Mouse (Mus musculus): ENCODE measurements at regions not wholly inside any gene's neighbourhood (a gene's known extent, or its start where the extent isn't known, plus 50 kb on each side); places are given as distances from the start of the nearest gene placed in this dataset.
"Not testable (repeated sequence)": the region's sequence is repeated elsewhere in the genome, so short reads cannot be mapped to it uniquely, and the experiment has no call there.

DNA sequence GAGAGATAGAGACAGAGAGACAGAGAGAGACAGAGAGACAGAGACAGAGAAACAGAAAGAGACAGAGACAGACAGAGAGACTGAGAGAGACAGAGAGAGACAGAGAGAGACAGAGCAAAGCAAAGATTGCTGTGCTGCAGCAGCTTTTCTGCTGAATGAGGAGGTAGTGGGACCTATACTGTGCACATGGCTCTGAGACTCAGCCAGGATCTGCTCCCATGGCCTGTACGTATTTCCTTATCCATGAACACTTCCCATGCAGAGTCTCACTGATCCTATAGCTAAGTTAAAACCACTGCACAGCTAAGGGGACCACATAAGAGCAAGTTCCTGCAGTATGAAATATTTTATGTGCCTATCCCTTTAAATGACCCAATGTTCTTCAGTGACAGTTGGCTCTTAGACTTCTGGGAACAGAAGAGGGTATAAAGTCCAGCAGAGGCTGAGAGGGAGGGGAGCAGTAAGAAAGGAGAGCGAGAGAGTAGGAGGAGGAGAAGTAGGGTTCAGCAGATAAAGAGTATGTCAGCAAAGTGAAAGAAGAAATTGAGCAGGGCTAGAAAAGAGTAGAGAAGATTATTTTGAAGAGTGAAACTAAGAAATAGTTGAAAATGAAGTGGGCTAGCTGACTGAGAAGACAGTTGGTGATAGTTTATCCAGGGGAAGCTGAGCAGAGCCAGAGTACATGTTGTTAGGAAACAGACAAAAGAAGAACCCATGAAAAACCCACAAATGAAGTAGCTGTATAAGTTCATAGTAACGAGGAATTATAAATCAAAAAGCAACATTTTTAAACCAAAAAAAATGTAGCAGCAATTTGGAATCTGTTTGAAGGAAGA, 61.4 kb upstream of the Ptger2 start:
- not testable (repeated sequence) for H3K4me3 ChIP-seq (ENCODE audit: low read depth, low read length); H3K9ac ChIP-seq (ENCODE audit: low read depth, low read length); H3K4me1 ChIP-seq (replicated peaks; ENCODE audit: control insufficient read depth, insufficient read depth, low read length); H3K9me3 ChIP-seq (ENCODE audit: control insufficient read depth); H3K27me3 ChIP-seq (replicated peaks; ENCODE audit: control insufficient read depth, insufficient read depth, low read length); H3K27ac ChIP-seq (ENCODE audit: low read depth, low read length); H3K36me3 ChIP-seq (ENCODE audit: control insufficient read depth, insufficient read depth); H3K4me2 ChIP-seq (replicated peaks; ENCODE audit: low read depth)
- ATAC-seq, result peak; percentile 97
- 36% methylated on average over 3 of the region's 3 CpGs for WGBS

DNA sequence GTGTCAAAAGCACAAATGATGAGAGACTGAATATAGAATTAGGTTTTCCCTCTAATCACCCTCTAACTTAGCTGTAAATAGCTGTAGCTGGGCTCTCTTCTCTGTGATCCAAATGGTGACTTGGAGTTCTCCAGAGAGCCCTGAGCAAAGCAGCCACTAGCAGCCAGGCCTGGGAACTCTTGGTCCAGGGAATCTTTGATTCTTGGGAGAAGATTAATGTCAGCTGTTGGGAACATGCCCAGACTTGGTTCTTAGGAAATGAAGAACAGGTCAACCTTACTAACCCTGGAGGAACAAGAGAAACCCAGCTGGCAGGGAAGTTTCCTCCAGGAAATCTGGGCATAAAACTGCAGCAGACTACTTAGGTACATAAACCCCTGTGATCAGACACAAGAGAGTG, 62.6 kb upstream of the Ptgdr start:
- H3K9ac ChIP-seq (ENCODE audit: low read depth, low read length); H3K4me2 ChIP-seq (replicated peaks; ENCODE audit: low read depth); ATAC-seq; H3K27ac ChIP-seq (ENCODE audit: low read depth, low read length); H3K4me3 ChIP-seq (ENCODE audit: low read depth, low read length); H3K9me3 ChIP-seq (ENCODE audit: control insufficient read depth); H3K36me3 ChIP-seq (ENCODE audit: control insufficient read depth, insufficient read depth); H3K27me3 ChIP-seq (replicated peaks; ENCODE audit: control insufficient read depth, insufficient read depth, low read length); H3K4me1 ChIP-seq (replicated peaks; ENCODE audit: control insufficient read depth, insufficient read depth, low read length): not testable (repeated sequence)

DNA sequence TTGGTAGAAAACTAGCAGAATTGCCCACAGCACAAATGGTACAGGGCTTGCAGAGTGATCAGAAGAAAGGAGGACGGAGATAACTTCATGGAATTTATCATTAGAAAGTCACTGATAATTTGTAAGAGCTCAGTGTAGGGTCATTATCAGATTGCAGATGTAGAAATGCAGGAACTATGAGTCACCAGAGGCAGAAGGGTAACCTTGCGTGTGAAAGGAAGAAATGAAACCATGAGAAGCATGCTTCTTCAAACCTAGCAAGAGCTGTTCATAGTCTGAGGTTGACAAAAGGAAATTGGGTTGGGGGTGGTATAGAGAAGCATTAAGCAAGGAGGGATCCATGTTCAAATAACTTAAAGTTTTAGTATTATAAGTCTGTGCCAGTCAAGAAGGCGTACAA, 60.2 kb upstream of the Ptgdr start:
- H3K9ac ChIP-seq (ENCODE audit: low read depth, low read length), result no peak overlapping the region
- H3K4me2 ChIP-seq (replicated peaks; ENCODE audit: low read depth), result no peak overlapping the region
- no peak overlapping the region for H3K27ac ChIP-seq (ENCODE audit: low read depth, low read length)
- H3K4me3 ChIP-seq (ENCODE audit: low read depth, low read length), result no peak overlapping the region
- no peaks in the 10 kb centered on the region for H3K4me1 ChIP-seq (replicated peaks; ENCODE audit: control insufficient read depth, insufficient read depth, low read length)
- H3K27me3 ChIP-seq (replicated peaks; ENCODE audit: control insufficient read depth, insufficient read depth, low read length), result no peaks in the 10 kb centered on the region
- no peaks in the 10 kb centered on the region for H3K9me3 ChIP-seq (ENCODE audit: control insufficient read depth)
- WGBS, result 48% methylated on average over 3 of the region's 3 CpGs
- TF ChIP-seq CTCF (IDR thresholded peaks at IDR 0.05; ENCODE audit: low read depth), result no peak
- no peak for ATAC-seq
- H3K36me3 ChIP-seq (ENCODE audit: control insufficient read depth, insufficient read depth), result no peaks in the 10 kb centered on the region

DNA sequence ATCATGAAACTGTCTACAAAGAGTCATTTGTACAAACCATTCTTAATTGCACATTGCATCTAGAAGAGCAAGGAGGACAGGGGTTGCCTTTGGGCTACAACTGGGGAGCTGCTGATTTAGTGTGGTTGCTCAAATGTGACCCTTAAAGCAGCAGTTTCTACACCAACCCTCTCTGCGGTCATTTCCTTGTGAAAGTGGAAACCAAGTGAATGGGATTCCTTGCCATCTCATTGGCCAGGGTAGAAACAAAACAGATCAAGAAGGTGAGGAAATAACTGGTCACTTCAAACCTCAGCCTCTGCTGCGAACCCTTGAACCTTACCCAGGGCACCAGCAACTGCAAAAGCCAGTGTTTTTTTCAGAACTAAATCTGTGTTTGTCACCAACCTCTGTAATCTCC, 56.5 kb upstream of the Ptgdr start:
- no peak overlapping the region for H3K4me3 ChIP-seq (ENCODE audit: low read depth, low read length)

DNA sequence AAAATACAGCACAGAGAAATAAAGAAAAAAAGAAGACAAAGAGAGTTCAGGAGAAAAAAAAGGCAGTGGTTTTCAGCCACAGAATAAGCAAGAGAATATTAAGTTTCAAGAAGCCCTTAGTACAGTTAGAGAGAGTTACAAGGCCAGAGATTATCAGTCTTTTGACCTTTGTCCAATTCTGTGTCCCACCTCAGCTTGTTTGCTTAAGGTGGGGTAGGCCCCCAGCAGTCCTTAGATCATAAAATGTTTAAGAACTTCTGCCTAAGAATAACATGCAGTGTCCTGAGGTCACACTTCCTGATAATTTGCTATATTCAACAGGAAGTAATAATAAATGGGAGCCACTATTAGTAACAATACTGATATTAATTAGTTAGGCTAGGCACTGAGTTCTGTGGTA, 53.6 kb upstream of the Ptgdr start:
- Histone ChIP-seq H3K27ac (ENCODE audit: low read depth, low read length) (no peak overlapping the region), H3K4me1 (replicated peaks; ENCODE audit: control insufficient read depth, insufficient read depth, low read length) (no peaks in the 10 kb centered on the region; the same call in 1 of the 2 replicates), H3K9ac (ENCODE audit: low read depth, low read length) (no peak overlapping the region), H3K27me3 (replicated peaks; ENCODE audit: control insufficient read depth, insufficient read depth, low read length) (no peaks in the 10 kb centered on the region), H3K36me3 (ENCODE audit: control insufficient read depth, insufficient read depth) (no peaks in the 10 kb centered on the region), H3K4me2 (replicated peaks; ENCODE audit: low read depth) (no peak overlapping the region), H3K4me3 (ENCODE audit: low read depth, low read length) (no peak overlapping the region), H3K9me3 (ENCODE audit: control insufficient read depth) (no peaks in the 10 kb centered on the region)
- no peak for TF ChIP-seq CTCF (IDR thresholded peaks at IDR 0.05; ENCODE audit: low read depth)
- ATAC-seq, result peak; percentile 85

More for the DNA sequence above, 56.5 kb upstream of the Ptgdr start:
- Histone ChIP-seq H3K9me3 (ENCODE audit: control insufficient read depth) (no peaks in the 10 kb centered on the region), H3K4me1 (replicated peaks; ENCODE audit: control insufficient read depth, insufficient read depth, low read length) (no peaks in the 10 kb centered on the region; the same call in 1 of the 2 replicates), H3K27ac (ENCODE audit: low read depth, low read length) (no peak overlapping the region), H3K36me3 (ENCODE audit: control insufficient read depth, insufficient read depth) (no peaks in the 10 kb centered on the region), H3K27me3 (replicated peaks; ENCODE audit: control insufficient read depth, insufficient read depth, low read length) (no peaks in the 10 kb centered on the region), H3K9ac (ENCODE audit: low read depth, low read length) (no peak overlapping the region), H3K4me2 (replicated peaks; ENCODE audit: low read depth) (no peak overlapping the region)
- 83% methylated on average over 2 of the region's 2 CpGs for WGBS
- TF ChIP-seq CTCF (IDR thresholded peaks at IDR 0.05; ENCODE audit: low read depth), result no peak
- ATAC-seq, result no peak
